Mouse (Mus musculus) inflammation-experienced regulatory T-cells (primary cell): Measurements from ENCODE around the gene Cnr2. TPM values are rescaled to one million over a fixed set of nuclear protein-coding genes. Genes with fewer than 3 reads are reported as not detected.

Source experiments
- polyA plus RNA-seq, 2 experiments: library from polyadenylated mRNA; unstranded; fragments of 100-300 nt; shearing (Covaris generic); gene quantifications; one replicate each; pipeline ENCODE4 v1.2.1; 2017

Gene Cnr2
- polyA plus RNA-seq, result 10 to 100 TPM; 13.2 to 14.8 TPM

DNA sequence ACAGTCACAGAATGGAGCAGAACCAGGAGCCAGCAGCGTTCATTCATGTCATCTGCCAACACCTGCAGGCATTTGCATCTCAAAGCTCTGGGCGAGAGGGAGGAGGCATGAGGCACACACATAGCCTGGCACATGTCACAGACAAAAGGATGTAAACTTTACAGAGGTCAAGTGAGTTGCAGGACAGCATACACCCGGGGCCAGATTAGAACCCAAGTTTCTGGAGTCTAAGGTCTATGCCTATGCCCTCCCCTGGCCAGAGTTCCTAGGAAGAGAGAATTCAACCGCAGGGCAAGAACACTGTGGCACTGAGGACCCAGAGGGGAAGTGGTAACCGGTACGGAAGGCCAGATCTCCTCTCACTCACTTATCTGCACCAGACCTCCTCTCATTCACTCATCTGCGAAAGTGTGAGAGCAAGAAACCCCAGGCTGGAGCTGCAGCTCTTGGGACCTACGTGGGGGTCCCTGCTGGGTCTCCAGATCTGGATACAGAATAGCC is at the start of gene Cnr2:
Cnr2 (plus strand) TSS at position 324 of the 501 bp plus-strand sequence.

DNA sequence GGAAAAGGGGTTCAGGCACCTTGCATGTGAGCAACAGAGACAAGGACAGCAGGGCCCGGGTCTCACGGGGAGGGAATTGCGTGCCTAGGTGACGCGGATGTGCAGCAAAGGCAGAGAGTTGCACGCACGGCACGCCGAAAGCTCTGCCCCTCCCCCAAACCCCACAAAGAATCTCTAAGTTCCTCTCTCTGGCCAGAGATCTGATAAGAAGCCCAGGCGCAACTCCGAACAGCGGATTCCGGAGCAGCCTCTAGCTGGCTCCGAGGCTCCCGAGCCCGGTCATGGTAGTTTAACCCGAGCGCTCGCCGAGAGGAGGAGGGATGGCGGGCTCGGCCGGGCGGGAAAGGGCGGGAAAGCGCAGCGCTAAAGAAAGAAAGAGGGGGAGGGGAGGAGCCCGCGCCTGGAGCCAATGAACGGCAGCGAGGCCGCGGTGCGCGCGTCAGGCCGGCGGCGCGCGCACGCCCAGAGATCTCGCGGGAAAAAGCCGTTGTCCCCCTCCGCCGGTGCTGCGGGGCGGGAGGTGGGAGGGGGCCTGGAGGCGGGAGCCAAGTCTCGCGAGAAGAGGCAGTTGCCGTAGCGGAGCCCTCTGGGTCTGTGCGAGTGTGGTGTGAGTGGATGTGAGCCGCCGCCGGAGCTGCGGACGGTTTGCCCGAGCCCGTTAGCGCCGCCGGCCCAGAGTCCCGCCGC is 39.5 kb upstream of the Cnr2 start, which contains the start of gene Srsf10:
Srsf10 (plus strand) TSS at position 212 of the 687 bp plus-strand sequence.

DNA sequence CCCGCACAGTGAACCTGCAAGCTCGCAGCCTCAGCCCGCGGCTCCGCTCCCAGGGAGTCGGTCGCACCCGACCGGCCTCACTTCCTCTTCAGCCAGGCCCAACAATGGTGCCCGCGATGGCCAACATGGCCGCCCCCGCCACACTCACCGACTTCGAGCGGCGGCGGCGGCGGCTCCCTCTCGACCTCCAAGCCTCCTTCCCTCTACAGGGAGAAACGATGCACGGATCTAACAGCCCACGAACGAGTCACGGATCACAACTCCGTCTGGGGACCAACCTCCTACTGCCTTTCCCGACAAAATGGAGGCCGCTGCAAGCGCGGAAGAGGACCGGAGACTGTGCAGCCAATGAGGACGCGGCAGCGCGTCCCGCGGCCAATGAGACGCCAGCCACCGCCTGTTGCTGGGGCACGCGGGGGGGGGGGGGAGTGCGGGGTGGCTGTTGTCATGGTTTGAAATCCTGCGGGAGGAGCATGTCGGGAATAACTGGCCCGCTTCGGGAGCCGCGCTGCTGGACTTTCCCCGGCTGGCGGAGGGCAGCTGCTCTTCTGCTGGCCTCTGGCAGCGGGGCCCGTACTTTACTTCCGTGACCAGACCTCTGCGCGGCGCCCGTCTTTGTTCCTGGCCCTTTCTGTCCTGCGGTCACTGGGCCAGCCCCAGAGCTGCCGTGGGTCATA is 21.5 kb upstream of the Cnr2 start, which contains the start of gene Pnrc2:
Pnrc2 (minus strand) TSS at position 325 of the 677 bp plus-strand sequence.

DNA sequence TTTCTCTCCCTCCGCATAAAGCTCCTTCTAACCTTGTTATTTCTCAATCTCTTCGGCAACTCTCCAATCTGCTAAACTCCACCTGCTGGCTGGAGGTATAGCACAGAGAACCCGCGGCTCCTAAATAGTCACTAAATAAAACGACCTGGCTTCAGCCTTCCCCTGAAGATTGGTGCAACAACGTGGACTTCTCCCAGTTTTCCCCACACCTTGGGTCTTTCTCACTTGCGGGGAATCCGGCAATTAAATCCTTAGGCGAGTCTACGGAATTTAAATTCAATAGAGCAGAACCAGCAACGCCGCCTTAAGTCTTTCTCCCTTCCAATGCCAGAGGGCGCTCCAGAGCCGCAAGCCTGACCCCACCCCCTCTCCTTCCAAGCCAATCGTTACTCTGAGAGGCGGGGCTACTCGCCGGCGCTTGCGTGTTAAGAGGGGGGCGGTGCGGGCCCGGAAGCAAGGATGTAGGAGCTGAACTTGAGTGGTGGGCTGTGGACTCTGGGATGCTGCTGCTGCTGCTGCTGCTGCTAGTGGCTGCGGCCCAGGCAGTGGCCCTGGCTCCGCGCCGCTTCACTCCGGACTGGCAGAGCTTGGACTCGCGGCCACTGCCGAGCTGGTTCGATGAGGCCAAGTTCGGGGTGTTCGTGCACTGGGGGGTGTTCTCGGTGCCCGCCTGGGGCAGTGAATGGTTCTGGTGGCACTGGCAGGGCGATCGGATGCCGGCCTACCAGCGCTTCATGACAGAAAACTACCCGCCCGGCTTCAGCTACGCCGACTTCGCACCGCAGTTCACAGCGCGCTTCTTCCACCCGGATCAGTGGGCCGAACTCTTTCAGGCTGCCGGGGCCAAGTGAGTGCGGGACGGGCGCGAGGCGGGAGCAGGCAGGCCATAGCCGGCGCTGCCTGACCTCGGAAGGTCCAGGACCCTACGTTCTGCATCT is 25.4 kb downstream of the Cnr2 start, which contains the start of gene Fuca1:
Fuca1 (plus strand) TSS at position 432 of the 938 bp plus-strand sequence.

DNA sequence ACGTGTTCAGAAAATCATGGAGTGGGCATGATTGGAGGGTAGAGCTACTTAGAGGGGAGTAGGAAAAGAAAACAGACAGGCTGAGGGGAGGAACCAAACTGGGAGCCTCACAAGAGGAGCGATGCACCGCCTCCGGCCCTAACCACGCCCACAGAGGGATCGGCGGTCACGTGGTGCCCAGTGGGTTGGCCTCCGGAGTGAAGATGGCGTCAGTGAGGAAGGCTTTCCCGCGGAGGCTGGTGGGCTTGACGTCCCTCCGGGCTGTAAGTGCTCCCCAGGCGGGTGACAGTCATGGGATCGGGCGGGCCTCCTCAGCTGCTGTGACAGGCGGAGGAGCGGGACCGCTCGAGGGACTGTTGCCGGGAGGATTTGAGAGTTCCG is 51.1 kb downstream of the Cnr2 start, which contains the start of gene Hmgcl:
Hmgcl (plus strand) TSS at position 171 of the 381 bp plus-strand sequence.

DNA sequence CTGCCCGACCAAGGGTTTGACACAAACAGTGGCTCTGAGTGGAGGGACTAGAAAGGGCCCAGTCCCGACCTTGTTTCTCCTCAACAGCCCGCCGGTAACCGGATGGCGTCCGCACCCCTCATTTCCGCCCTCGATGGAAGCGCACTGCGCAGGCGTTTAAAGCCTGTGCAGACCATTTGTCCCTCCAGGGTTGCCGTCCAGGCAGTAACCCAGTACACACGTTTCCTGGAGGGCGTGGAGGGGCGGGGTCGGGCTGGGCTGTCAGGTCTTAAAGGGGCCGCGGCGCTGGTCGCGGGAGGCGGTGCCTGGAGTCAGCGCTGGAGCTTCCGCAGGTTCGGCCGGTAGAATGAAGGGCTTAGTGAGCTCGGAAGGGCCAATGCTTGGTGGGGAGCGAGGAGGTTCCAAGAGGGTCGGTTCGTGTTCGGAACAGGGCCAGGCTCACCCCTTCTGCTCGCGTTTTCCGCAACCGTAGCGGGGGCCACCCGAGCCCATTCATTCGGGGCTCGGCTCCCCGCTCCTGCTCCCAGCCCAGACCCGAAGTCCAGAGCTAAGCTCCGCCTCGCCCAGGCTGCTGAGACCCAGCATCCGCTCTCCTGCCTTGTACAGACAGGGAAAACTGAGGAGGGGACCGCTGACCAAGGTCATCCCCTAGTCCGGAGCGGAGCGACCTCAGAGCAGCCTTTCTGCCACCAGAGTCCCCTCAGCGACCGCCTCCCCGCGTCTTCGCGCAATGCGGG is 68.4 kb downstream of the Cnr2 start, which contains the start of gene Gale:
Gale (plus strand) TSS at position 271 of the 737 bp plus-strand sequence.

Other genes with a start within 250 kb of the Cnr2 start
- gene Ifnlr1, start 209.1 kb upstream of the Cnr2 start, polyA plus RNA-seq, result under 1 TPM in 1 of 2 experiments, not detected in 1; 0.48 TPM
- gene Il22ra1, start 167.2 kb upstream of the Cnr2 start, polyA plus RNA-seq, result under 1 TPM in 1 of 2 experiments, not detected in 1; 0.22 TPM
- gene Myom3, start 135.7 kb upstream of the Cnr2 start, polyA plus RNA-seq, result 1 to 10 TPM in 1 of 2 experiments, not detected in 1; 1.1 TPM
- gene Srsf10, start 39.6 kb upstream of the Cnr2 start, polyA plus RNA-seq, result 100 to 1,000 TPM; 116 to 134 TPM
- gene Pnrc2, start 21.5 kb upstream of the Cnr2 start, polyA plus RNA-seq, result 100 to 1,000 TPM; 194 to 197 TPM
- 100 to 1,000 TPM in 1 of 2 experiments, 10 to 100 TPM in 1; 74.6 to 101 TPM for gene Fuca1, start 25.3 kb downstream of the Cnr2 start, polyA plus RNA-seq
- gene Hmgcl, start 51.1 kb downstream of the Cnr2 start, polyA plus RNA-seq, result 10 to 100 TPM; 69.9 to 82.9 TPM
- gene Gale, start 68.3 kb downstream of the Cnr2 start, polyA plus RNA-seq, result 10 to 100 TPM; 20.6 to 40.7 TPM
- 100 to 1,000 TPM; 306 to 344 TPM for gene Lypla2, start 77.2 kb downstream of the Cnr2 start, polyA plus RNA-seq
- gene Pithd1, start 91.9 kb downstream of the Cnr2 start, polyA plus RNA-seq, result 10 to 100 TPM; 68.2 to 78.0 TPM
- gene Eloa, start 126.4 kb downstream of the Cnr2 start, polyA plus RNA-seq, result 10 to 100 TPM; 61.6 to 61.8 TPM
- gene Rpl11, start 158.0 kb downstream of the Cnr2 start, polyA plus RNA-seq, result 100 to 1,000 TPM; 254 to 257 TPM
- 100 to 1,000 TPM; 145 to 201 TPM for gene Id3, start 248.1 kb downstream of the Cnr2 start, polyA plus RNA-seq